Mouse (Mus musculus): ENCODE results near the gene Ltb4r1. TPM values are rescaled to one million over a fixed set of nuclear protein-coding genes. Genes with fewer than 3 reads are reported as not detected.
A peak's percentile ranks its signal among the peaks of the same experiment; 100 is the strongest.

Gene Ltb4r1
- polyA plus RNA-seq, 2 experiments: 0.78 to 1.1 TPM

- Histone ChIP-seq H3K9me3 (ENCODE audit: control insufficient read depth, low read length) (no peaks in the 10 kb centered on the region), H3K4me3 (replicated peaks; ENCODE audit: low read length) (no peak overlapping the region), H3K27ac (replicated peaks; ENCODE audit: low read depth, low read length) (no peak overlapping the region), H3K27me3 (ENCODE audit: control insufficient read depth, insufficient read depth, low read length) (no peaks in the 10 kb centered on the region), H3K4me2 (replicated peaks; ENCODE audit: low read depth, low read length, severe bottlenecking) (no peak overlapping the region), H3K4me1 (ENCODE audit: control insufficient read depth, insufficient read depth, low read length) (no peaks in the 10 kb centered on the region), H3K36me3 (ENCODE audit: control insufficient read depth, insufficient read depth, low read length) (peaks cover 19% of the 10 kb centered on the region), H3K9ac (ENCODE audit: low read depth, low read length, severe bottlenecking) (no peak overlapping the region)
- WGBS: 72% methylated on average over 7 of the region's 7 CpGs
- ATAC-seq (ENCODE audit: low FRiP score, low read depth) (no peak), DNase-seq (ENCODE audit: low spot score) (no peak)
- TF ChIP-seq POLR2A (IDR thresholded peaks at IDR 0.05; ENCODE audit: borderline replicate concordance, extremely low read depth, insufficient read depth, insufficient read length): no peak
Measured at GRCm38 (mm10) chr14:55734869-55735268, 30.9 kb upstream of the Ltb4r1 start.

GRCm38 (mm10) chr14:55735334-55735733 lies 30.4 kb upstream of the Ltb4r1 start:
- Histone ChIP-seq H3K9ac (ENCODE audit: low read depth, low read length, severe bottlenecking) (no peak overlapping the region), H3K4me1 (ENCODE audit: control insufficient read depth, insufficient read depth, low read length) (no peaks in the 10 kb centered on the region), H3K27ac (replicated peaks; ENCODE audit: low read depth, low read length) (no peak overlapping the region), H3K27me3 (ENCODE audit: control insufficient read depth, insufficient read depth, low read length) (no peaks in the 10 kb centered on the region), H3K36me3 (ENCODE audit: control insufficient read depth, insufficient read depth, low read length) (peaks cover 24% of the 10 kb centered on the region), H3K4me2 (replicated peaks; ENCODE audit: low read depth, low read length, severe bottlenecking) (no peak overlapping the region), H3K9me3 (ENCODE audit: control insufficient read depth, low read length) (no peaks in the 10 kb centered on the region), H3K4me3 (replicated peaks; ENCODE audit: low read length) (no peak overlapping the region)
- TF ChIP-seq POLR2A (IDR thresholded peaks at IDR 0.05; ENCODE audit: borderline replicate concordance, extremely low read depth, insufficient read depth, insufficient read length): no peak
- DNase-seq (ENCODE audit: low spot score) (no peak), ATAC-seq (ENCODE audit: low FRiP score, low read depth) (no peak)
- 61% methylated on average over 3 of the region's 3 CpGs for WGBS

DNA sequence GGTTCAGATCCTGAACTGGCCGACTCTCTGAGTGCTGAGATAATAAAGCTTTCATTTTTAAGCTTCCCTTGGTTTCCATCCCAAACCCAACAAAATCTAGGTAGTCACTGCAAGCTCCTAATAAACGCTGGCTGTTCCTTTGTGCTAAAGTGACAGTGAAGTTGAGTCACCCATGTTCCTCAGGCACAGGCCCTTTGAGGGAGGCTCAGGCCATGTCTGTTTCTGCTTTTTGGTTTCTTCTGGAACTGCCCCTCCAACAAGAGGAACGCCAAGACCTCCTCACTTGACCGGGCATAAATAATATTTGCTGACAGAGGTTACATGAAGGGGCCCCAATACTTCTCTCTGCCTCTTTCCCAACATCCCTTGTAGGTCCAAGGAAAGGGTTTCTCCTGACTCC lies 30.0 kb upstream of the Ltb4r1 start:
- Histone ChIP-seq H3K27ac (replicated peaks; ENCODE audit: low read depth, low read length) (no peak overlapping the region), H3K9ac (ENCODE audit: low read depth, low read length, severe bottlenecking) (no peak overlapping the region), H3K36me3 (ENCODE audit: control insufficient read depth, insufficient read depth, low read length) (peaks cover 28% of the 10 kb centered on the region), H3K4me1 (ENCODE audit: control insufficient read depth, insufficient read depth, low read length) (no peaks in the 10 kb centered on the region), H3K4me3 (replicated peaks; ENCODE audit: low read length) (no peak overlapping the region), H3K27me3 (ENCODE audit: control insufficient read depth, insufficient read depth, low read length) (no peaks in the 10 kb centered on the region), H3K4me2 (replicated peaks; ENCODE audit: low read depth, low read length, severe bottlenecking) (no peak overlapping the region), H3K9me3 (ENCODE audit: control insufficient read depth, low read length) (no peaks in the 10 kb centered on the region)
- no peak for ATAC-seq (ENCODE audit: low FRiP score, low read depth)
- no peak for DNase-seq (ENCODE audit: low spot score)
- no peak for TF ChIP-seq POLR2A (IDR thresholded peaks at IDR 0.05; ENCODE audit: borderline replicate concordance, extremely low read depth, insufficient read depth, insufficient read length)
- WGBS: 81% methylated on average over 4 of the region's 4 CpGs

DNA sequence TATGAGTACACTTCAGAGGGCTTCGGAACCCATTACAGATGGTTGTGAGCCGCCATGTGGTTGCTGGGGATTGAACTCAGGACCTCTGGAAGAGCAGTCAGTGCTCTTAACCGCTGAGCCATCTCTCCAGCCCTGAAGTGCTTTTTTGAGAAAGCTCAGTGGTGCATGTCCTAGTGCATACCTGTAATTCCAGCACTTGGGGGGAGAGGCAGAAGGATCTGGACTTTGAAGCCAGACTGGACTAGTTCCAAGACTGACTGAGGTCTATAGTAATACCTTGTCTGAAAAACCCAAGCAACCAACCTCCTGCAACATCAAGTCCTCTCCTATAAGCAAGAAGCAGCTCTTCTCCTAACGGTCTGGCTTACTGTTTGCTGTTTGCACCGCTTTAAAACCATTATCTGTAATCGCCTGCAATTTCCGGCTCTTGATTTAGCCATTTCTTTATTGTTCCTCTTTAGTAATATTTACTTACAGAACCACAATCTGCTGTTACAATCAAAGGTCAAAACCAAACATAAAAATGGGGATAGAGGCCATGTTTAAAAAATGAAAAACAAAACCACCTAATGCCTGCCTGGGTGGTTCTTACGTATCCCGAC lies 28.6 kb upstream of the Ltb4r1 start:
- Histone ChIP-seq H3K27me3 (ENCODE audit: control insufficient read depth, insufficient read depth, low read length) (no peaks in the 10 kb centered on the region), H3K27ac (replicated peaks; ENCODE audit: low read depth, low read length) (no peak overlapping the region), H3K36me3 (ENCODE audit: control insufficient read depth, insufficient read depth, low read length) (peaks cover 39% of the 10 kb centered on the region), H3K9me3 (ENCODE audit: control insufficient read depth, low read length) (no peaks in the 10 kb centered on the region), H3K9ac (ENCODE audit: low read depth, low read length, severe bottlenecking) (no peak overlapping the region), H3K4me3 (replicated peaks; ENCODE audit: low read length) (no peak overlapping the region), H3K4me1 (ENCODE audit: control insufficient read depth, insufficient read depth, low read length) (no peaks in the 10 kb centered on the region), H3K4me2 (replicated peaks; ENCODE audit: low read depth, low read length, severe bottlenecking) (no peak overlapping the region)
- ATAC-seq (ENCODE audit: low FRiP score, low read depth): no peak
- WGBS: 85% methylated on average over 9 of the region's 9 CpGs
- no peak for DNase-seq (ENCODE audit: low spot score)
- TF ChIP-seq POLR2A (IDR thresholded peaks at IDR 0.05; ENCODE audit: borderline replicate concordance, extremely low read depth, insufficient read depth, insufficient read length): no peak

GRCm38 (mm10) chr14:55743711-55744110 lies 22.1 kb upstream of the Ltb4r1 start:
- ATAC-seq (ENCODE audit: low FRiP score, low read depth): peak; percentile 77
- Histone ChIP-seq H3K4me3 (replicated peaks; ENCODE audit: low read length) (no peak overlapping the region), H3K27me3 (ENCODE audit: control insufficient read depth, insufficient read depth, low read length) (no peaks in the 10 kb centered on the region), H3K9ac (ENCODE audit: low read depth, low read length, severe bottlenecking) (no peak overlapping the region), H3K4me1 (ENCODE audit: control insufficient read depth, insufficient read depth, low read length) (peaks cover 23% of the 10 kb centered on the region), H3K4me2 (replicated peaks; ENCODE audit: low read depth, low read length, severe bottlenecking) (peak overlapping the region; percentile 22), H3K36me3 (ENCODE audit: control insufficient read depth, insufficient read depth, low read length) (peaks cover 34% of the 10 kb centered on the region), H3K9me3 (ENCODE audit: control insufficient read depth, low read length) (no peaks in the 10 kb centered on the region), H3K27ac (replicated peaks; ENCODE audit: low read depth, low read length) (no peak overlapping the region)
- no peak for TF ChIP-seq POLR2A (IDR thresholded peaks at IDR 0.05; ENCODE audit: borderline replicate concordance, extremely low read depth, insufficient read depth, insufficient read length)
- 18% methylated on average over 10 of the region's 10 CpGs for WGBS
- peak; percentile 74 for DNase-seq (ENCODE audit: low spot score)

Data from limb, embryonic 14.5 days (tissue).